In the genomic region with DNA sequence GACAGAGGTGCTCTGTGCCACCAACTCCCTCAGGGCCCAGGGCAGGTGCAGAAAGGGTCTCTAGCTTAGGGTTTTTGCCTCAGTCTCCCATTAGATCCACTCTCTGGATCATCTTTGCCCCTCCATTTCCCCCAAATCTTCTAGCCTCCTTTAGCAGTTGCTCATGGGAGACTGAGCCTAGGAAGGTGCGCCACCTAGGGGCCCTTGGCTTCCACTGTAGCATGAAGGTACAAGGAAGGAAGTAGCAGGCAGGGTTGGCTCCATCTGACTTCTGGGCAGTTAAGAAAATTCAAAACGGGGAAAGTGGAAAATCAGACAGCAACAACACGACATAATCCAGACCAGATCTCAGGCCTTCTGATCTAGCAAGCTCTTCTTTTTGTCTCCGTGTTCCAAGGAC, we compare ENCODE assay signal across 9 mouse cellular contexts. TPM values are rescaled to one million over a fixed set of nuclear protein-coding genes. Genes with fewer than 3 reads are reported as not detected.
DNase-seq lines count a peak whose midpoint lies in the region; ATAC-seq and TF ChIP-seq lines count a peak whose summit lies in the region.
"Had no signal": no experiment of that assay in that cellular context is flagged by ENCODE, and none has a peak within 500 bp of the region (broad histone marks: within the 10 kb centered on the region; RNA-seq: fewer than 3 reads in every experiment).

No protein-coding gene starts in this region.

- H3K4me1 ChIP-seq in hindbrain, embryonic 11.5 days (replicated peaks; ENCODE audit: control insufficient read depth, insufficient read depth, low read length): peaks cover 8% of the 10 kb centered on the region; the same call in 1 of the 2 replicates
- peaks cover 57% of the 10 kb centered on the region for H3K4me1 ChIP-seq in hindbrain, embryonic 13.5 days (replicated peaks)
- peaks cover 2% of the 10 kb centered on the region; the same call in 1 of the 2 replicates for H3K4me1 ChIP-seq in testis, adult 2 months (ENCODE audit: control insufficient read depth, insufficient read depth, low read length)

- 15% methylated on average over 4 of the region's 4 CpGs for WGBS in hindbrain, embryonic 11.5 days
- 10% methylated on average over 4 of the region's 4 CpGs for WGBS in hindbrain, embryonic 13.5 days

- peak; percentile 54; the same call in 1 of the 2 replicates for TF ChIP-seq CTCF in testis, adult 2 months (IDR thresholded peaks at IDR 0.05; ENCODE audit: control insufficient read depth, insufficient read depth, insufficient replicate concordance, low read depth, low read length)

- H3K4me2 ChIP-seq in hindbrain, embryonic 11.5 days (replicated peaks; ENCODE audit: low read depth, low read length): no peak overlapping the region
- no peak overlapping the region for H3K4me2 ChIP-seq in hindbrain, embryonic 13.5 days

- H3K27ac ChIP-seq in hindbrain, embryonic 11.5 days (ENCODE audit: low read depth, low read length): no peak overlapping the region
- H3K27ac ChIP-seq in hindbrain, embryonic 13.5 days: no peak overlapping the region; the same call in 1 of the 2 replicates
- peak overlapping the region; percentile 51 for H3K27ac ChIP-seq in testis, adult 2 months (ENCODE audit: control insufficient read depth, insufficient read depth, low read depth, low read length)

- H3K9me3 ChIP-seq in hindbrain, embryonic 11.5 days (ENCODE audit: control insufficient read depth, low read length): no peaks in the 10 kb centered on the region
- H3K9me3 ChIP-seq in hindbrain, embryonic 13.5 days: no peaks in the 10 kb centered on the region
- H3K9me3 ChIP-seq: megakaryocyte, embryonic 14.5 days had no signal

- TF ChIP-seq POLR2A in testis, adult 2 months (IDR thresholded peaks at IDR 0.05; ENCODE audit: control insufficient read depth, low read depth, low read length): no peak

- H3K4me3 ChIP-seq in hindbrain, embryonic 11.5 days (ENCODE audit: low read depth, low read length): no peak overlapping the region
- H3K4me3 ChIP-seq in hindbrain, embryonic 13.5 days: no peak overlapping the region
- H3K4me3 ChIP-seq in testis, adult 2 months (ENCODE audit: control insufficient read depth, low read depth, low read length): no peak overlapping the region
- H3K4me3 ChIP-seq: megakaryocyte, embryonic 14.5 days had no signal

- H3K9ac ChIP-seq in hindbrain, embryonic 11.5 days (ENCODE audit: low read depth, low read length): no peak overlapping the region
- H3K9ac ChIP-seq in hindbrain, embryonic 13.5 days: no peak overlapping the region

- no peak for ATAC-seq in hindbrain, embryonic 11.5 days (ENCODE audit: low FRiP score)
- ATAC-seq in hindbrain, embryonic 13.5 days (ENCODE audit: low FRiP score): no peak

- H3K27me3 ChIP-seq in hindbrain, embryonic 11.5 days (ENCODE audit: control insufficient read depth, insufficient read depth, low read length): 0 out of 2 replicates have a peak, but pooled peaks cover 2% of the 10 kb centered on the region
- H3K27me3 ChIP-seq in hindbrain, embryonic 13.5 days: 0 out of 2 replicates have a peak, but pooled peaks cover 16% of the 10 kb centered on the region
- no peaks in the 10 kb centered on the region for H3K27me3 ChIP-seq in testis, adult 2 months (ENCODE audit: control insufficient read depth, insufficient read depth, low read length)

- H3K36me3 ChIP-seq in hindbrain, embryonic 11.5 days (ENCODE audit: control insufficient read depth, insufficient read depth, low read length): no peaks in the 10 kb centered on the region
- H3K36me3 ChIP-seq in hindbrain, embryonic 13.5 days: no peaks in the 10 kb centered on the region
- no peaks in the 10 kb centered on the region for H3K36me3 ChIP-seq in testis, adult 2 months (ENCODE audit: control insufficient read depth, insufficient read depth, low read length)

- peak; percentile 81 for DNase-seq in hindbrain, embryonic 11.5 days (ENCODE audit: low spot score)
- peak; percentile 82 for DNase-seq in adipocyte (ENCODE audit: low spot score)
- DNase-seq in cerebellum, postnatal 4 days (ENCODE audit: low spot score in 2 of 2): peak; percentile 39 to 75
- DNase-seq in gastrocnemius, adult 8-10 months (ENCODE audit: low spot score in 2 of 2): peak; percentile 41 to 47
- peak; percentile 77 to 84 for DNase-seq in layer of hippocampus, postnatal 10 days (ENCODE audit: low spot score in 2 of 2)
- DNase-seq in mesoderm, embryonic 11.5 days (ENCODE audit: low read depth, low spot score): peak; percentile 63

RNA-seq across cellular contexts. Expression of a gene that starts 36.4 kb away (rescaled TPM):
- polyA plus RNA-seq in hindbrain, embryonic 11.5 days (2014; fragmentation: Nextera tagmentation; extraction: Ambion mirVana): 47.3 and 53.5 TPM in 2 replicates
- 84.7 and 85.7 TPM in 2 replicates for polyA plus RNA-seq in hindbrain, embryonic 13.5 days (2015; fragmentation: Nextera tagmentation; extraction: Ambion mirVana)
- 10 to 100 TPM; 48.4 to 55.5 (median 53.9) TPM for total RNA-seq in gastrocnemius, adult 8-10 months (2022)
- 100 to 1,000 TPM; 110 to 118 TPM for total RNA-seq in layer of hippocampus, postnatal 10 days (2021)
- polyA plus RNA-seq in testis, adult 2 months (2012; rRNA removed): 120 and 122 TPM in 2 replicates
